Mouse (Mus musculus) adrenal gland, postnatal 14 days (tissue): Measurements from ENCODE around the gene Auts2. TPM values are rescaled to one million over a fixed set of nuclear protein-coding genes. Genes with fewer than 3 reads are reported as not detected.

Source experiments
- DNase-seq: peaks from one replicate; pipeline ENCODE4 v3.0.0; 2021; ENCODE audit warnings: mixed read lengths
- total RNA-seq: library from RNA; stranded (reverse); gene quantifications from 2 replicates; pipeline ENCODE4 v1.2.3, GENCODE M21; 2021

Auts2 gene
- total RNA-seq, 1 experiment from 2014 or later, result 38.2 TPM

- DNase-seq, result no peak
Measured at GRCm38 (mm10) chr5:131832891-131833876, 710.0 kb downstream of the Auts2 start.

GRCm38 (mm10) chr5:131830111-131830510 lies 713.0 kb downstream of the Auts2 start:
- DNase-seq, result peak; percentile 18

- DNase-seq, result peak; percentile 83
Measured at GRCm38 (mm10) chr5:131829248-131829647, 713.9 kb downstream of the Auts2 start.

- DNase-seq, result no peak
Measured at GRCm38 (mm10) chr5:131828607-131829006, 714.5 kb downstream of the Auts2 start.

GRCm38 (mm10) chr5:131826362-131827261 lies 716.5 kb downstream of the Auts2 start:
- DNase-seq, result no peak

GRCm38 (mm10) chr5:131825421-131825820 lies 717.7 kb downstream of the Auts2 start:
- no peak for DNase-seq

- DNase-seq, result no peak
Measured at GRCm38 (mm10) chr5:131824197-131824991, 718.8 kb downstream of the Auts2 start.

GRCm38 (mm10) chr5:131821461-131821860 lies 721.7 kb downstream of the Auts2 start:
- DNase-seq, result peak; percentile 51

GRCm38 (mm10) chr5:131819251-131819691 lies 723.9 kb downstream of the Auts2 start:
- no peak for DNase-seq

- DNase-seq, result no peak
Measured at GRCm38 (mm10) chr5:131815498-131815897, 727.6 kb downstream of the Auts2 start.

- DNase-seq, result peak; percentile 30
Measured at GRCm38 (mm10) chr5:131814503-131815003, 728.6 kb downstream of the Auts2 start.

GRCm38 (mm10) chr5:131813952-131814502 lies 729.1 kb downstream of the Auts2 start:
- DNase-seq, result no peak

- DNase-seq, result no peak
Measured at GRCm38 (mm10) chr5:131813331-131813781, 729.8 kb downstream of the Auts2 start.

GRCm38 (mm10) chr5:131812483-131813063 lies 730.6 kb downstream of the Auts2 start:
- DNase-seq, result no peak

GRCm38 (mm10) chr5:131806350-131806749 lies 736.8 kb downstream of the Auts2 start:
- no peak for DNase-seq

GRCm38 (mm10) chr5:131805277-131805676 lies 737.9 kb downstream of the Auts2 start:
- DNase-seq, result no peak

- no peak for DNase-seq
Measured at GRCm38 (mm10) chr5:131803609-131804008, 739.5 kb downstream of the Auts2 start.

- DNase-seq, result no peak
Measured at GRCm38 (mm10) chr5:131802340-131803036, 740.7 kb downstream of the Auts2 start.

GRCm38 (mm10) chr5:131801924-131802323 lies 741.2 kb downstream of the Auts2 start:
- DNase-seq, result no peak

GRCm38 (mm10) chr5:131798373-131798772 lies 744.8 kb downstream of the Auts2 start:
- no peak for DNase-seq
